Comparison of ENCODE assay signal across 8 mouse cellular contexts in the genomic region with DNA sequence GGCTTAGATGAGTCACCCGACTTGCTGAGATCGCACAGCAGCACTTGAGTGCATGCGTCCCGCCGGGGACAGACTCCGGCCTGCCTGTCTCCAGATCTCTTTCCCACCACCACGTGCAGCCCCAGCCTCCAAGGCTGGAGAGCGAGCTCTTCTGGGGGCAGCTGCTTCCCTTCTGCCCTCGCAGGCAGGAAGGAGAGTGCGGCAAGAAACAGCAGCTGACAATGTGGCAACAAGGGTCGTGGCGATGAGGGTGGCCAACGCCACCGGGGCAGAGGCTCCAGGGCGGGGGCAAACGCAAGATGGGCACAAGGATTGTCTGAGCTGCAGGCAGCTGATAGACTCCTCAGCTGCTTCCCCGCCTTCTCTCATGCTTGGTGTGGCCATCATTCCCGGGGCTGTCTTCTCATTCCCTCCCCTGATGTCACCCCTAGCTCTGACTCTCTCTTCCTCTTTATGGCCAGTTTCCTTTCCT. TPM values are rescaled to one million over a fixed set of nuclear protein-coding genes. Genes with fewer than 3 reads are reported as not detected.
DNase-seq lines count a peak whose midpoint lies in the region; ATAC-seq and TF ChIP-seq lines count a peak whose summit lies in the region.

No protein-coding gene starts in this region.

- no peak overlapping the region for H3K4me3 ChIP-seq in left cerebral cortex, adult 2 months

- DNase-seq in left cerebral cortex, adult 2 months (ENCODE audit: extremely low spot score in 1 of 2, low spot score in 2 of 2): no peak
- no peak for DNase-seq in left cerebral cortex, postnatal 36 days (ENCODE audit: low spot score in 2 of 2)
- peak; percentile 40 to 52 for DNase-seq in heart, postnatal 36 days
- no peak for DNase-seq in cerebellum, adult 9-11 months
- DNase-seq in embryo, embryonic 10.5 days (ENCODE audit: low spot score): no peak

- peak overlapping the region; percentile 2; the same call in 1 of the 2 replicates for H3K27ac ChIP-seq in left cerebral cortex, adult 2 months

- TF ChIP-seq CTCF in left cerebral cortex, adult 2 months (IDR thresholded peaks at IDR 0.05): no peak

- intact Hi-C loops in left cerebral cortex, adult 2 months (cut with DNase I): no loop called here
- intact Hi-C loops in left cerebral cortex, postnatal 36 days (cut with DNase I): no loop called here
- intact Hi-C loops in heart, postnatal 36 days (cut with DNase I): no loop called here

- ATAC-seq in common myeloid progenitor, adult 5-6 weeks (replicated peaks; ENCODE audit: low read depth, poor library complexity, severe bottlenecking): peak; percentile 50
- ATAC-seq in megakaryocyte, adult 5-6 weeks (ENCODE audit: poor library complexity, severe bottlenecking): peak; percentile 63
- ATAC-seq in activated CD4-positive, CD25-positive, alpha-beta regulatory T cell, adult 4 months: no peak

RNA-seq across cellular contexts. Expression of gene Ccnd3, which starts 18.4 kb away (rescaled TPM):
- total RNA-seq in left cerebral cortex, adult 2 months (2021): 10 to 100 TPM; 38.2 to 38.4 TPM
- total RNA-seq in left cerebral cortex, postnatal 36 days (2021): 10 to 100 TPM; 30.1 to 34.9 TPM
- 45.1 and 61.9 TPM in 2 replicates for total RNA-seq in common myeloid progenitor, adult 5-6 weeks (2017)
- total RNA-seq in heart, postnatal 36 days (2021): 10 to 100 TPM; 79.8 to 88.7 TPM
- total RNA-seq in megakaryocyte, adult 5-6 weeks (2015): 315 and 324 TPM in 2 replicates
- total RNA-seq in megakaryocyte, adult 5-6 weeks (2017): 155 and 184 TPM in 2 replicates
- 100 to 1,000 TPM; 133 to 141 TPM for polyA plus RNA-seq in activated CD4-positive, CD25-positive, alpha-beta regulatory T cell, adult 4 months (2017; shearing (Covaris generic))

RNA-seq across cellular contexts. Expression of gene Taf8, which starts 21.2 kb away (rescaled TPM):
- total RNA-seq in left cerebral cortex, adult 2 months (2021): 10 to 100 TPM; 17.3 to 22.0 TPM
- total RNA-seq in left cerebral cortex, postnatal 36 days (2021): 10 to 100 TPM; 16.9 to 20.6 TPM
- total RNA-seq in common myeloid progenitor, adult 5-6 weeks (2017): 45.2 and 64.5 TPM in 2 replicates
- total RNA-seq in heart, postnatal 36 days (2021): 10 to 100 TPM; 12.0 to 13.6 TPM
- total RNA-seq in megakaryocyte, adult 5-6 weeks (2015): 16.3 and 19.3 TPM in 2 replicates
- 44.0 and 57.5 TPM in 2 replicates for total RNA-seq in megakaryocyte, adult 5-6 weeks (2017)
- polyA plus RNA-seq in activated CD4-positive, CD25-positive, alpha-beta regulatory T cell, adult 4 months (2017; shearing (Covaris generic)): 10 to 100 TPM; 51.5 to 61.3 TPM

Comparison
In these comparisons a context has a peak if more than half of its experiments do, and no peak if none do; other contexts are left out.
1. DNase-seq: peak in heart, postnatal 36 days (2 of 2); none in left cerebral cortex, adult 2 months (0 of 2), left cerebral cortex, postnatal 36 days (0 of 2), cerebellum, adult 9-11 months (single experiment) and embryo, embryonic 10.5 days (single experiment).